In the genomic region with DNA sequence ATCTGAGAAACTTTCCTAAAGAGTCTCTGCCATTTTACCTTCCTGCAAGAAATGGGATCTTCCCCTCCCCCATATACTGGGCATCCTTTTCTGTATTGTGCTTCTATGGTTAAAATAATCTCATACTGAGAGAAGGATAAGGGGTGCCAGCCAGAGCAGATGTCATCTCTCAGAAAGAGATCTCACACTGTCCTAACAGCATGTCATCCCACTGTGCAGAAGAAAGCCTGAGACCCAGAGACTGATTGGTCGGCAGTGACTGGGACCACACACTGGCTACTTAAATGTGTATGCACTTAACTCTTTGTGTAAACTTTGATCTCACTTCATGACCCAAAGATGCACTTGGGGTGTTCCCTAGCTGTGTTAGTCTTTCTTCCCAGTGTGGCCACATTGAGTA, we compare ENCODE assay signal across 25 mouse cellular contexts.
"Had no signal": no experiment of that assay in that cellular context is flagged by ENCODE, and none has a peak within 500 bp of the region (broad histone marks: within the 10 kb centered on the region; RNA-seq: fewer than 3 reads in every experiment).

No protein-coding gene starts in this region.

- H3K27me3 ChIP-seq: heart, embryonic 13.5 days; heart, embryonic 15.5 days; hindbrain, embryonic 13.5 days; hindbrain, embryonic 15.5 days; kidney, embryonic 15.5 days; limb, embryonic 13.5 days; limb, embryonic 15.5 days; liver, embryonic 12.5 days had no signal

- H3K4me3 ChIP-seq: heart, adult 2 months; heart, embryonic 13.5 days; heart, embryonic 15.5 days; hindbrain, embryonic 13.5 days; hindbrain, embryonic 15.5 days; kidney, embryonic 15.5 days; limb, embryonic 13.5 days; limb, embryonic 15.5 days; liver, embryonic 12.5 days had no signal

- H3K9ac ChIP-seq: heart, embryonic 13.5 days; heart, embryonic 15.5 days; hindbrain, embryonic 13.5 days; hindbrain, embryonic 15.5 days; kidney, embryonic 15.5 days; limb, embryonic 13.5 days; limb, embryonic 15.5 days; liver, embryonic 12.5 days; liver, embryonic 14.5 days had no signal

- H3K27ac ChIP-seq: heart, adult 2 months; heart, embryonic 13.5 days; heart, embryonic 15.5 days; hindbrain, embryonic 13.5 days; hindbrain, embryonic 15.5 days; kidney, embryonic 15.5 days; kidney, postnatal 0 days; limb, embryonic 13.5 days; limb, embryonic 15.5 days; liver, embryonic 12.5 days; liver, embryonic 14.5 days had no signal

- H3K9me3 ChIP-seq: heart, embryonic 13.5 days; heart, embryonic 15.5 days; hindbrain, embryonic 13.5 days; hindbrain, embryonic 15.5 days; kidney, embryonic 15.5 days; limb, embryonic 13.5 days; limb, embryonic 15.5 days; liver, embryonic 12.5 days had no signal

- DNase-seq: gastrocnemius, postnatal 14 days; gastrocnemius, postnatal 36 days; heart, adult 11 months; heart, adult 2 months; heart, postnatal 14 days; heart, postnatal 36 days; kidney, adult 11 months; kidney, adult 2 months; kidney, adult 9 months; kidney, postnatal 14 days; kidney, postnatal 36 days; layer of hippocampus, adult 9-11 months; layer of hippocampus, postnatal 36 days had no signal

- H3K36me3 ChIP-seq: heart, embryonic 13.5 days; heart, embryonic 15.5 days; hindbrain, embryonic 13.5 days; hindbrain, embryonic 15.5 days; kidney, embryonic 15.5 days; limb, embryonic 13.5 days; limb, embryonic 15.5 days; liver, embryonic 12.5 days had no signal

- H3K4me1 ChIP-seq: heart, embryonic 13.5 days; heart, embryonic 15.5 days; hindbrain, embryonic 13.5 days; hindbrain, embryonic 15.5 days; kidney, embryonic 15.5 days; limb, embryonic 13.5 days; limb, embryonic 15.5 days; liver, embryonic 12.5 days had no signal

- H3K4me2 ChIP-seq: heart, embryonic 11.5 days; heart, embryonic 13.5 days; heart, embryonic 15.5 days; hindbrain, embryonic 13.5 days; hindbrain, embryonic 15.5 days; kidney, embryonic 15.5 days; limb, embryonic 13.5 days; limb, embryonic 15.5 days; liver, embryonic 12.5 days had no signal

- ATAC-seq: intestine, embryonic 16.5 days; liver, embryonic 12.5 days had no signal
